ENCODE assay signal across 9 mouse cellular contexts in the genomic region with DNA sequence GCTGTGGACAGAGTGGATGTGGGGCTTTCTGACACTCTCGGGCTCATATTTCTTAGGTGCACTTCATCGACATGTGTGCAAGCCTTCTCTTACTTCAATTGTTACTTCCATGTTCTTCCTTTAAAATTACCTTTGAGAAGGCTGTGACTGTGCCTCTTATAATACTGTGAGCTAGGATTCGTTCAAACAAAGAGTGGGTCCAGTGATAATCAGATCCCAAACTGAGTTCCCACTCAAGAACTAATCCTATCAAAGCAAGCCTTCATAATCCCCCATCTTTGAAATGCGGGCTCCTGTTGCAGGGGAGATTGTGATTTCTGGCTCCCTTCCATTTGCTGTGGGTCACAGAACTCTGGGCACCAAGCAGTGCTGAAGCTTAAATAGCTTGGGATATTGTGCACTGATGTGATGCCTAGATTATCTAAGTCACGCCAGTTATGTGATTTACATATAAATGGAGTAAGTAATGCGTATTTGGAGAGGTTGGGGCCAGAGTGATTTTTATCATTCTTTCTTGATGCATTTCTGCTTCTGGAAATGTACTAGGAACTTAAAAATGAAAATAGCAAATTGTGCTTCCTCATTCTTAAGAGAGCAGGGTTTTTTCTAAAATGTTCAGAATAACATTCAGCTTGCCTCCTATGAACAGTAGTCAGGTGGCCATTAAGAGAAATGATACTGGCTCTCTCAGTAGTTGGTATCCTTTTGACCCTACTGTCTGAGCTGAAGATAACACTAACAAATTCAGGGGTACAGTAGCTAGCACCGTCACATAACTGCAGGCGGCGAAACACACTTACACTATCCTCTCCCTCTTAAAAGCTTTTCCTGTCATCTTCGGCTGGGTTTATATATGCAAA.
A peak's percentile ranks its signal among the peaks of the same experiment; 100 is the strongest.
DNase-seq lines count a peak whose midpoint lies in the region; ATAC-seq and TF ChIP-seq lines count a peak whose summit lies in the region.
"Had no signal": no experiment of that assay in that cellular context is flagged by ENCODE, and none has a peak within 500 bp of the region (broad histone marks: within the 10 kb centered on the region; RNA-seq: fewer than 3 reads in every experiment).

No protein-coding gene starts in this region.

- ATAC-seq in forebrain, embryonic 11.5 days (replicated peaks; ENCODE audit: low FRiP score), result peak; percentile 80
- peak; percentile 64; the same call in 1 of the 2 replicates for ATAC-seq in hindbrain, embryonic 16.5 days
- peak; percentile 89 for ATAC-seq in midbrain, embryonic 12.5 days (ENCODE audit: low FRiP score, low read depth)

- no peaks in the 10 kb centered on the region for H3K9me3 ChIP-seq in forebrain, embryonic 11.5 days (ENCODE audit: control insufficient read depth, low read length)
- H3K9me3 ChIP-seq in hindbrain, embryonic 16.5 days (ENCODE audit: control insufficient read depth, low read length), result no peaks in the 10 kb centered on the region
- no peaks in the 10 kb centered on the region for H3K9me3 ChIP-seq in midbrain, embryonic 12.5 days

- H3K27me3 ChIP-seq in forebrain, embryonic 11.5 days (ENCODE audit: control insufficient read depth, insufficient read depth, low read length), result no peaks in the 10 kb centered on the region
- H3K27me3 ChIP-seq in hindbrain, embryonic 16.5 days (replicated peaks; ENCODE audit: control insufficient read depth, insufficient read depth, low read length), result no peaks in the 10 kb centered on the region
- H3K27me3 ChIP-seq in midbrain, embryonic 12.5 days, result no peaks in the 10 kb centered on the region

- peak overlapping the region; percentile 15; the same call in 1 of the 2 replicates for H3K27ac ChIP-seq in bone marrow macrophage, adult 2 months (ENCODE audit: insufficient read depth, low read depth, low read length)
- peak overlapping the region; percentile 53; the same call in 1 of the 2 replicates for H3K27ac ChIP-seq in forebrain, embryonic 11.5 days (ENCODE audit: low read depth, low read length)
- no peak overlapping the region for H3K27ac ChIP-seq in hindbrain, embryonic 16.5 days (ENCODE audit: low read depth, low read length)
- H3K27ac ChIP-seq in midbrain, embryonic 12.5 days (replicated peaks), result peak overlapping the region; percentile 80

- H3K4me1 ChIP-seq in bone marrow macrophage, adult 2 months (ENCODE audit: control insufficient read depth, insufficient read depth, low read length), result peaks cover 7% of the 10 kb centered on the region
- peaks cover 3% of the 10 kb centered on the region for H3K4me1 ChIP-seq in forebrain, embryonic 11.5 days (replicated peaks; ENCODE audit: control insufficient read depth, insufficient read depth, low read length)
- no peaks in the 10 kb centered on the region for H3K4me1 ChIP-seq in hindbrain, embryonic 16.5 days (ENCODE audit: control insufficient read depth, insufficient read depth, low read depth, low read length)
- peaks cover 20% of the 10 kb centered on the region for H3K4me1 ChIP-seq in midbrain, embryonic 12.5 days

- 46% methylated on average over 10 of the region's 10 CpGs for WGBS in forebrain, embryonic 11.5 days
- WGBS in hindbrain, embryonic 16.5 days, result 51% methylated on average over 10 of the region's 10 CpGs
- 32% methylated on average over 10 of the region's 10 CpGs for WGBS in midbrain, embryonic 12.5 days

- no peak for TF ChIP-seq POLR2A in bone marrow macrophage, adult 2 months (IDR thresholded peaks at IDR 0.05; ENCODE audit: borderline replicate concordance, low read depth, low read length)

- no peak overlapping the region for H3K4me3 ChIP-seq in bone marrow macrophage, adult 2 months (ENCODE audit: insufficient read depth, low read length)
- H3K4me3 ChIP-seq in forebrain, embryonic 11.5 days (ENCODE audit: low read depth, low read length), result no peak overlapping the region
- no peak overlapping the region for H3K4me3 ChIP-seq in hindbrain, embryonic 16.5 days (ENCODE audit: low read length)
- no peak overlapping the region for H3K4me3 ChIP-seq in midbrain, embryonic 12.5 days

- H3K9ac ChIP-seq in forebrain, embryonic 11.5 days (ENCODE audit: low read length), result no peak overlapping the region
- no peak overlapping the region for H3K9ac ChIP-seq in hindbrain, embryonic 16.5 days (ENCODE audit: low read depth, low read length)
- no peak overlapping the region for H3K9ac ChIP-seq in midbrain, embryonic 12.5 days (replicated peaks)

- DNase-seq in forebrain, embryonic 11.5 days (ENCODE audit: low spot score), result no peak
- no peak for DNase-seq in ovary, postnatal 10 days (ENCODE audit: low spot score)
- DNase-seq in layer of hippocampus, adult 9-11 months, result no peak
- DNase-seq in adrenal gland, postnatal 25 days, result no peak
- DNase-seq: cerebellum, postnatal 14 days; lung, postnatal 14 days had no signal

- TF ChIP-seq CTCF in bone marrow macrophage, adult 2 months (IDR thresholded peaks at IDR 0.05; ENCODE audit: low read depth, low read length), result no peak

- H3K36me3 ChIP-seq in forebrain, embryonic 11.5 days (ENCODE audit: control insufficient read depth, insufficient read depth, low read length), result no peaks in the 10 kb centered on the region
- H3K36me3 ChIP-seq in hindbrain, embryonic 16.5 days (ENCODE audit: control insufficient read depth, insufficient read depth, low read length), result no peaks in the 10 kb centered on the region
- H3K36me3 ChIP-seq in midbrain, embryonic 12.5 days, result no peaks in the 10 kb centered on the region

- H3K4me2 ChIP-seq in forebrain, embryonic 11.5 days (ENCODE audit: low read depth, low read length, severe bottlenecking), result no peak overlapping the region
- H3K4me2 ChIP-seq in hindbrain, embryonic 16.5 days (ENCODE audit: low read length), result no peak overlapping the region
- no peak overlapping the region for H3K4me2 ChIP-seq in midbrain, embryonic 12.5 days (replicated peaks)
